Mouse (Mus musculus) liver, adult 2 months (tissue): ENCODE data around the gene Ppie.

Source experiments
- CTCF ChIP-seq: fragments of 200-500 bp; IDR thresholded peaks from 2 replicates; pipeline ENCODE4 v1.5.1; 2011; ENCODE audit warnings: low read depth, low read length, control low read depth
- POLR2A ChIP-seq: fragments of 200-500 bp; IDR thresholded peaks from 2 replicates; pipeline ENCODE4 v1.6.1; 2011; ENCODE audit warnings: low read length, control low read depth; ENCODE audit not compliant: insufficient read depth; ENCODE audit errors: extremely low read depth

DNA sequence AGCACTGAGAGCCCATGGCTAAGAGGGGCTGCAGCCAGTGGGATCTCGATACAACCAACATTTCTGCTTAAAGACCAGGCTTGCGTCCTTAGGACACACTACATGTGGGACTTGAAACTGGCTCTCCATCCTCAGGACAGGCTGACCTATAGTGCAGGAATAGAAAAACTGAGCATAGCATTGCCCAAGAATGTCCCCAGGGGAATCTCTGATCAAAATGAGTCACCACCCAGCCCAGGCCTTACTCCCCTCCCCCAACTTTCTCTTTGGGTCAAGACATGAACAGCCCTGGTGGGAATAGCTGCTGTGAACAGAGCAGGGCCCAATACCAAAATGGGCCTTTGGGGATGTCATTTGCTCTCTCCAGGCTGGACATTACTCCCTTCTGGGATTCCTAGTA, 32.9 kb downstream of the Ppie start:
- TF ChIP-seq CTCF, result no peak
- TF ChIP-seq POLR2A, result no peak
